Mouse (Mus musculus): ENCODE results near the gene Gck.
A peak's percentile ranks its signal among the peaks of the same experiment; 100 is the strongest.

Gck gene

GRCm38 (mm10) chr11:5873192-5873591, 76.7 kb downstream of the Gck start:
- no peak for DNase-seq (ENCODE audit: low spot score)

- no peak for DNase-seq (ENCODE audit: low spot score)
Measured at GRCm38 (mm10) chr11:5872707-5873106, 77.2 kb downstream of the Gck start.

GRCm38 (mm10) chr11:5870069-5870468, 79.8 kb downstream of the Gck start:
- no peak for DNase-seq (ENCODE audit: low spot score)

- DNase-seq (ENCODE audit: low spot score), result no peak
Measured at GRCm38 (mm10) chr11:5869331-5869730, 80.5 kb downstream of the Gck start.

- no peak for DNase-seq (ENCODE audit: low spot score)
Measured at GRCm38 (mm10) chr11:5868324-5868723, 81.6 kb downstream of the Gck start.

GRCm38 (mm10) chr11:5867196-5867595, 82.7 kb downstream of the Gck start:
- no peak for DNase-seq (ENCODE audit: low spot score)

- DNase-seq (ENCODE audit: low spot score), result no peak
Measured at GRCm38 (mm10) chr11:5862394-5863105, 87.3 kb downstream of the Gck start.

GRCm38 (mm10) chr11:5861678-5862393, 88.0 kb downstream of the Gck start, which contains the start of gene Aebp1:
TSS of gene Aebp1 (plus strand) at chr11:5861947.
- DNase-seq (ENCODE audit: low spot score), result no peak

- no peak for DNase-seq (ENCODE audit: low spot score)
Measured at GRCm38 (mm10) chr11:5860639-5861038, 89.2 kb downstream of the Gck start.

GRCm38 (mm10) chr11:5859883-5860550, 89.9 kb downstream of the Gck start:
- no peak for DNase-seq (ENCODE audit: low spot score)

- DNase-seq (ENCODE audit: low spot score), result no peak
Measured at GRCm38 (mm10) chr11:5858723-5859122, 91.2 kb downstream of the Gck start.

GRCm38 (mm10) chr11:5856479-5857130, 93.3 kb downstream of the Gck start:
- DNase-seq (ENCODE audit: low spot score), result no peak

- peak; percentile 29 for DNase-seq (ENCODE audit: low spot score)
Measured at GRCm38 (mm10) chr11:5855902-5856301, 94.0 kb downstream of the Gck start.

GRCm38 (mm10) chr11:5855481-5855880, 94.4 kb downstream of the Gck start:
- DNase-seq (ENCODE audit: low spot score), result no peak

GRCm38 (mm10) chr11:5852314-5852713, 97.6 kb downstream of the Gck start:
- no peak for DNase-seq (ENCODE audit: low spot score)

- DNase-seq (ENCODE audit: low spot score), result no peak
Measured at GRCm38 (mm10) chr11:5851021-5851736, 98.7 kb downstream of the Gck start.
